Mouse (Mus musculus): ENCODE measurements around the gene Gm853.
"Not testable (repeated sequence)": the region's sequence is repeated elsewhere in the genome, so short reads cannot be mapped to it uniquely, and the experiment has no call there.

Gm853 gene

DNA sequence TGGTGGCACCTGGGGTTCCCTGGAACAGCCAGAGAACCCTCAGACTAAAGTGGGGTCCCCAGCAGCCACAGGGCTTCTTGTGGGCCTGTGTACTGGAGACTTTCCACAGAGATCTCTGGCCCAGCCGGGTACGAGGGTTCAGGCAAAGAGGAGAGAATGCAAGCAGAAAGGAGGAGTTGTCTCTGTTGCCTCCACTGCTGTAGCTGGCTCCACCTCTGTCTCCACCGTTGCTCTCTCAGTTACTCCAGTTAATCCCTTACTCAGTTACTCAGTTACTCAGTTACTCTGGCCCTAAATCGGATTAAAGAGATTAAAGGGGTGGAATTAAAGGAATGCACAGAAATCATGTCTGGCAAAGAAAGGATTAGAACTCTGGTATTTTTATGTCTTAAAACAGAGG, at the start of gene Gm853:
Gene Gm853 (minus strand): TSS at position 223 of the 400 bp plus-strand sequence.
- DNase-seq (ENCODE audit: low read depth in 2 of 2, low spot score in 2 of 2) = no peak

DNA sequence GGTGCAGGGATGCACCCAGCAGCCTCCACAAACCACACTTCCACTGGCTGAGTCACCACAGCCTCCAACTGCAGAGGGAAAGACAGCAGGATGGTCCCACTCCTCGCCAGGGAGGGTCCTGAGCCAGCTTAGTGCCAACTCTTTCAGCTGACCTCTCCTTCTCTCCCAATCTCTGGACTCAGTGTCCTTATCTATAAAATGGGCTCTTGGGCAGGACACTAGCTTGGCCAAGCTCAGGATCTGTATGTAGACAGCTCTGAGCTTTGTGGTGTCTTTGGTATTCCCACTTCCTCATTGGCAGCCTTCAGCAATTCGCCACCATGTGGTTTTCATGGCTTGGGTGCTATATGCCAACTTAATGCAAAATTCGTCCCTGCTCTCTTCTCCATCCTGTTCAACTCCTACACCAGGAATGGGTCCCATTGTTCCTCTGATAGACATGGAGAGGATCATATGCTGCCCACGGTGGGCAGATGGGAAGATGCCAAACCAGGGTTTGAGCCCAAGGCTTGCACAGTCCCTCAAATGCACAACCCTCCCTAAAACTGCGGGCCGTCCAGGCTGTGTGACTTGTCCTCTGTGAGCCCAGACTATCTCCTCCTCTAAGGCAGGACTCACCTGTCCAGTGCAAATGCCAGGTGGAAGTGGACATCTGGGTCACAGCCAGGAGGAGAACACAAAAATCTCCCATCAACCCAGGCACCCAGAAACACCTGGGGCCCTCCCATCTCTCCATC, 48.6 kb upstream of the Gm853 start:
- DNase-seq (ENCODE audit: low read depth in 2 of 2, low spot score in 2 of 2) = no peak

DNA sequence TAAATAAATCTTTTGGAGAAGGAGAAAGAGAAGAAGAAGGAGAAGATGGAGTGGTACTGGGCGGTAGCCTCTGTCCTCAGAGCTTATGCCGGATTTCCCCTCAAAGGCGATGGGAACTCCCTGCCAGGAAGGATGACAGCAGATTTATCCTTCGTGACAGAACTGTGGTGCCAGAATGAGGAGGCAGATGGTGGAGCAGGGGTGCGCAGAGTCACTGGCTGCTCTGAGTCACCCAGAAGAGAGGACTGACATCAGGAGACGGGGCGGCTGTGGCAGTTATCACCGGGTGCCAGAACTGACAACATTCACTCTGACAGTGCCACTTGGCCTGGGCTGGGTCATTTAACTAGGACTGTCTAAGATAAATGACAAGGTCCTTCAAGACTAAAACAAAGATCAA, 47.9 kb upstream of the Gm853 start:
- DNase-seq (ENCODE audit: low read depth in 2 of 2, low spot score in 2 of 2) = no peak

DNA sequence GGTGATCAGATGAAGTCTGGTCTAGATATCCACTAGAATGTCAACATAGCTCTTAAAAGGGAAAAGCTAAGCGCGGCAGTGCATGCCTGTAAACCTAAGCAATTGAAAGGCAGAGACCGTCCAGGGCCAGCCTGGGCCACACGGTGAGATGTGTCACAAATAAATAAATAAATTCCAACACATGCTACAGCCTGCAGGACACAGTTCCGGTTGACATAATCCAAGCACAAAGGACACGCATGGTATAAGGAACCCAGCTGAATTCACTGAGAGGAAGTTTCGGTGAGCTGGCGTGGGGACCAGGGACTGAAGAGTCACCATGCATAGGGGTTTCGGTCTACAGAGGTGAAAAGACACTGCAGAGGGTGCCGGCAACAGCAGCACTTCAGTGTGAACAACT, 46.5 kb upstream of the Gm853 start:
- DNase-seq (ENCODE audit: low read depth in 2 of 2, low spot score in 2 of 2) = no peak

DNA sequence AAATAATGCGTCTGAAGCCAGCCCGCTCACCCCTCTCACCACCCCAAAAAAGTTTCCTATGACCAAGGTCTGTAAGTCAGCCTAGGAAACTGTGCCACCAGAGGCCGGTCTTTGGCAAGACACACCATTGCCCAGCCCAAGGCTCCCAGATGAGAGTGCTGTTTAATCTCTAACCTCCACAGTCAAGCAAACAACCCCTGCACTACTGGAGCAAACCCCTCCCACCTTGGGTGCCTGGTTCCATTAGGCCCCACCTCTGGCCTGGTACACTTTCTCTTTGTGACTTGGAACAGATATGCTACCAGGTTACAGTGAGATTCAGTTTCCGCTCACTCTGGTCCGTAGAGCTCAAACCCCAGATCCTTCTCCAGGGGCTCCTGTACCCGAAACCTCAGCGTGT, 44.9 kb upstream of the Gm853 start:
- DNase-seq (ENCODE audit: low read depth in 2 of 2, low spot score in 2 of 2) = no peak

DNA sequence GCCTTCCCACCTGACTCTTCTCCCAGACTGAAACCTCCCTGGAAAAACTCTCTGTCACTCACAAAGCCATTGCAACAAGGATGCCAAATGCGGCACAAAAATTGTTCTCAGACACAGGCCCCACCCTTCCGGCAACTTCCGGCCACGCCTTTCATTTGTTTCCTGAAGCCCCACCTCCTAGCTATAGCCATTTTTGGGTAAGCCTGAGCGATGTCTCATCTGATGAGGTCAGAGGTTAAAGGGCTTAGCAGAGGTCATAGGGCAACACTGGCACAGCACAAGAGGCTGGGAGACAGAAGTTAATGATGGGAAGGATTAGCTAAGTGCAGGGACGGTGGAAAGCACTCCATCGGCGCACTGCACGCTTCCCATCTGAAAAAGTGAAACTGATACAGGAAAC, 44.4 kb upstream of the Gm853 start:
- no peak for DNase-seq (ENCODE audit: low read depth in 2 of 2, low spot score in 2 of 2)

DNA sequence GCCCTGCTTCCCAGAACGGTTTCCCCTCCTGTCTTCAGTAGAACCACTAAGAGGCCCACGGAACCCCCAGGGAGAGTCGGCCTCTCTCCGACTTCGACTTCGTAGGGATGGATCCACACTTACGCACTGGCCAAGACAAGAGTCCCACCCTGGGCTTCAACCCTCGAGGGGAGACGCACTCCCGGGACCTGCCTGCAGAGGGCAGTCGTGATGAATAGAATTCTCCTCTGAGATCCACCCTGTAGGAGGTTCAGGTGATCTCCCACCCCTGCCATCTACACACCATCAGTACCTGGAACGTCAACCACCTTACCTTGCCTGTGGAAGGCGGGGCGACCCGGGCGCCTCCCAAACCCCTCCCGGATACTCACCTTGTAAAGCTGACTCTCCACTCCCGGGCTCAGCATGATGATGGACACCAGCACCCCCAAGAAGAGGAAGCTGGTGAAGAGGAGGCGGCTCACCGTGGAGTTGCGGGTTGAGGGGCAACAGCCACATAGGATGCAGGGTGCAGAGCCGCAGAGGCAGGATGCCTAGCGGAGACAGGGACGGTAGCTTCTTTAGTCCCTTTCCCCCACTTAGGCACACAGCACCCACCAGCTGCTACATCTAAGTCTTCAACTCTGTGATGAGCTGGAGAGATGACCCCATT, 42.6 kb upstream of the Gm853 start:
- DNase-seq (ENCODE audit: low read depth in 2 of 2, low spot score in 2 of 2) = peak; percentile 25 to 50

DNA sequence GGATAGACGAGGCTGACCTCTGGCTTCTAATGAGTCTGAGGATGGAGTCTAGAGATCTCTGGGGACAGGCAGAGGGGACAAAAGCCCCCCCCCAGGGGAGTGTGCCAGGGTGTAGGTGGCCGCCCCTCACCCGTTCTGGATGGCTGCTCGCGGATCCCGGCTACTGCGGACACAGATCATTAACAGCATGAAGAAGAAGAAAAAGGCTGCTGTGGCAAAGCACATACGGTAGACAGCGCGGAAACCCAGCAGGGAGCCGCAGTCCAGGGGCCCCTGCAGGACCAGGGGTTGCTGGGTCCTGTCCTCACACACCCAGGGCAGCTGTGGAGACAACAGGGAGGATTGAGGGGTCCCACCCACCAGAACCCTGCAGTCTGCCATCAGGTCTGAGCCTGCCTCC, 41.9 kb upstream of the Gm853 start:
- no peak for DNase-seq (ENCODE audit: low read depth in 2 of 2, low spot score in 2 of 2)

DNA sequence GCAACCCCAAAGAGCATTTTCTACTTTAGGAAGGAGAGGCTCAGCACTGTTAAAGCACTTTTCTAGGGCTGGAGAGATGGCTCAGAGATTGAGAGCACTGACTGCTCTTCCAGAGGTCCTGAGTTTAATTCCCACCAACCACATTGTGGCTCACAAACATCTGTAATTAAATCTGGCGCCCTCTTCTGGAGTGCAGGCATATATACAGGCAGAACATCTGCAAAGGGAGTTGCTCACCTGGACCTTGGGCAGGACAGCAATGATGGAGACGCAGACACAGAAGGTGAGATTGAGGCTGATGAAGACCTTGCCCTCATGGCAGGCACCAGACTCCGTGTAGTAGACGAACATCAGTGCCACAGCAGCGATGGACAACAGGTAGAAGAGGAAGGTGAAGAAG, 38.2 kb upstream of the Gm853 start:
- DNase-seq (ENCODE audit: low read depth in 2 of 2, low spot score in 2 of 2) = no peak

DNA sequence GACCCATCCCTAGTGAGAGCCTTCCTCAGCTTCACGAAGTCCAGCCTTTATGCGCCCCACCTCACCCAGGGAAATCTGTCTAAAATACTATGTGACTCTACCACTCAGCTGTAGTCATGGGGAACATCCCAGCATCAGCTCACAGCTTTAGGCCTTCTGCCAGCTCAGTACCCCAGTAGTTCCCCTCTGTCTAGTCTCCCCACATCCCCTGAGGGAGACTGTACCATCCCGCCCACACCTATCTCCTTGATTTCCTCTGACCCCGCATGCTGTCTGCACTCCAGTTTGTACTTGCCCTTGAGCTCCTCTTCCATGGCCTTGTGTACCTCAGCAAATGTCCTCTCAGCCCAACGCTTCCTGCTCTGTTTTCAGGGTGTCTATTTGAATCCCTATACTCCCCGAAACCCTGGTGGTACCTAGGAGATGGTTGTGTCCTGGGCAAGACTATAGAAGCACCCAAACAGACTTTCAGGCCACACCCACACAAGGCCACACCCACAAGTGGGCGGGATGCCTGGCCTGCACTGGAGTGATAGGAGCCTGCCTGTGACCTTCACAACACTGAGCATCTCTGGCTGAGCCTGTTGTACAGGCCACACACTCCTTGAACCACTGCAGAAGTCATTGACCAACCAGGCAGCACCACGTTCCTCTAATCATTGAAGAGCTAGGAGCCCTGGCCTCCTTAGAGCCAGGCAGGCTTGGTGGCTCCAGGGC, 30.4 kb upstream of the Gm853 start:
- DNase-seq (ENCODE audit: low read depth in 2 of 2, low spot score in 2 of 2) = no peak

DNA sequence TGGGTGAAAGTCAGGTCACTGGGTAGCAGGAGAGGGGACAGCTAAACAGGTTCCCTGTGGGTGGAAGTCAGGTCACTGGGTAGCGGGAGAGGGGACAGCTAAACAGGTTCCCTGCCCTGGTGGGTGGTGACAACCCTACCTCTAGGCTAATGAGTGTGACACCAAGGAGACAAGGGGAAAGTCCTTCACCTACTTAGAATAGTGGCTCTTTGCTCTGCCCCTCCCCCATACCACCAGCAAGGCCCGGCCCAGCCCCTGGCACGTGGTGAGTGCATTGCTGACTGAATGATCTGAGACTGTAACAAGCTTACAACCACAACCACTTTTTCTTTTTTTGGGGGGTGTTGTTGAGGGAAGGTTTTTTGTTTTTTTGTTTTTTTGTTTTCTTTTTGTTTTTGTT, 29.6 kb upstream of the Gm853 start:
- DNase-seq (ENCODE audit: low read depth in 2 of 2, low spot score in 2 of 2) = no peak

DNA sequence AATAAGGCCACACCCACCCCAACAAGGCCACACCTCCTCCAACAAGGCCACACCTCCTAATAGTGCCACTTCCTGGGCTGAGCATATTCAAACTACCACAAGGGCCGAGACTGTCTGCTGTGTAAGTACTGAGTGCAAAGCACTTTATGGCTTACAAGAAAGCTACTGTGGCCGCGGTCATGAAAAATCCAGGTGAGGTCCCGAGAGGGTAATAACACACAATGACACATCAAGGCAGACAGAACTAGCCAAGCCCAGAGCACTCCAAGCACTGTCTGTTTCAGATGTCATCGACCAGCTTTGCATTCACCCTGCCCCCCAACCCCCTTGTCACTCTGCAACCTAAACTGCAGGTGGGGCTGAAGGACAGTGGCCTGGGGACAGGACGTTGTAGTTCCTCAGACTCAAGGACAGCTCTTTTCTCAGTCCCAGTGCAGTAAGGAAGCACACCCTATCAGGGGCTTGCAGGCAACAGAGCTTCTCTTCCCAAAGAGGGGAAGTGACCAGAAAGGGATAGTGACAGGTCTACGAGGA, 29.0 kb upstream of the Gm853 start:
- DNase-seq (ENCODE audit: low read depth in 2 of 2, low spot score in 2 of 2) = no peak

DNA sequence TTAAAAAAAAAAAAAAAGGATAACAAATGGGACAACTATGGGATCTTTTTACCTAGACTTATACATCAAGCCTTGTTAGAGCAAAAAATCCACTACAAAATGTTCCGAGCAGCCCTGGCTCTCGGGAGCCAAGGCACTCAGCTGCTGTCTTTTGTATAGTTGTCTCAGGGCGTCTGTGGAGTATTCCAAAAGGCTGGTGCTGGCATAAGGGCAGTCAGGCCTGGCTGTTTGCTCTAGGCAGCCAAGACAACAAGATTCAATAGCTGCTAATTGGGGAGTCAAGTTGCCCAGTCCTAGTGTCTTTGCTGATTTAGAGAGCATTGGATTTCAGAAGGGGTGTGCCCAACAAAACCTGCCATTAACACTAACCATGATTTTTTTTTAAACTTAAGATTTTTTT, 26.4 kb upstream of the Gm853 start:
- DNase-seq (ENCODE audit: low read depth in 2 of 2, low spot score in 2 of 2) = no peak

DNA sequence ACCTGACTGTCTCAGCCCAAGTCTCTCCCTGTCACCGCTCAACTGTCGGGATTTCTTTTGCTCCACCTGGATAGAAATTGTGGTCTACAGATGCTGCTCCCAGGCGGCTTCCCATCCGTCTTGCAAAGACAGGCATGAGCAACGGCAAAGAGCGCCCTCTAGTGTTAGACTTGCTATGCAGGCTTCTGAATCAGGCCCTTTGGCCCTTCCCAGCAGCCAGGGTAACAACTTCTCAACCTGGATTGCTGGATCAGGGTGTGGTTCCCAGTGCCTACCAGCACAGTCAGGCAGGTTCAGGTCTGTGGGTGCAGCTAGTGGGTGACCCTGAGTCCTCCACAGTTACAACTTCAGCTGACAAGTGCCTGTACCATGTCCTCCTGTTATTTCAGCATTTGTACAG, 23.9 kb upstream of the Gm853 start:
- DNase-seq (ENCODE audit: low read depth in 2 of 2, low spot score in 2 of 2) = peak; percentile 27 to 47

DNA sequence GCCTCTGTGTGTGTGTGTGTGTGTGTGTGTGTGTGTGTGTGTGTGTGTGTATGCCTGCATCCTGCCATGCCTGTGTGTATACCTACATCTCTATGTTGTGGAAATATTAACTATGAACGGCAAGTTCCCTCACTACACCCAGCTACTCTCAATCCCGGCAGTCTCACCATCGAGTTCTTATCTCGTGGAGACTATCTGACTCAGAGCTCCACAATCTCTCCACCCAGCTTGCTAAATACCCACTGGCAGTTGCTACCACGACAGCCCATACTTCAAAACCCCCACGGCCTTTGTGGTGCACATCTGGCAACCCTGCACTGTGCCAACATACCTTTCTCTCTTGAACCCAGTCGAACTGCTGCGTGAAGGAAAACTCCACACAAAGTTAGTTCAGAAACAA, 22.5 kb upstream of the Gm853 start:
- DNase-seq (ENCODE audit: low read depth in 2 of 2, low spot score in 2 of 2) = no peak

DNA sequence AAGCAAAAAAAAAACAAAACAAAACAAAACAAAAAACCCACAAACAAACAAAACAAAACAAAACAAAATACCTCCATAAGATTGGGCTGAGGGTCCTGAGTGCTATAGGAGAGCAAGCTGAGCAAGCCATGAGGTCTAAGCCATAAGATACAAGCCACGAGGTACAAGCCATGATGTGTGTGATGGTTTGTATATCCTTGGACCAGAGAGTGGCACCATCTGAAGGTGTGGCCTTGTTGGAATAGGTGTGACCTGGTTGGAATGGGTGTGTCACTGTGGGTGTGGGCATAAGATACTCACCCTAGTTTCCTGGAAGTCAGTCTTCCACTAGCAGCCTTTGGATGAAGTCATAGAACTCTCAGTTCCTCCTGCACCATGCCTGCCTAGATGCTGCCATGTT, 21.4 kb upstream of the Gm853 start:
- not testable (repeated sequence) for DNase-seq (ENCODE audit: low read depth in 2 of 2, low spot score in 2 of 2)

DNA sequence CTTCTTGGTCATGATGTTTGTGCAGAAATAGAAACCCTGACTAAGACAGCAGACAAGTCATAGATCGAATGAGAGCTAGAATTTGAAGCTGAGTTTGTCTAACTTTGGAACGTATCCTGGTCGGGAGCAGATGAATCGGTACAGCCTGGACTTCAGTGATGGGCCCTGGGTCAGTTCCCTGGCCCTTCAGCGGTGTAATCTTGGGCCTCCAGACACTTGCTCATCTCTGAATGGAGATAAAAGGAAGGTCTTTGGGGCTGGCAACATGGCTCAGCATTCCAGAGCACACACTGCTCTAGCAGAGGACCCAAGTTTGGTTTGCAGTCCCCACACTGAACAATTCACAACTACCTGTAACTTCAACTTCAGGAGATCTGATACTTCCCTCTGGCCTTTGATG, 20.8 kb upstream of the Gm853 start:
- no peak for DNase-seq (ENCODE audit: low read depth in 2 of 2, low spot score in 2 of 2)

DNA sequence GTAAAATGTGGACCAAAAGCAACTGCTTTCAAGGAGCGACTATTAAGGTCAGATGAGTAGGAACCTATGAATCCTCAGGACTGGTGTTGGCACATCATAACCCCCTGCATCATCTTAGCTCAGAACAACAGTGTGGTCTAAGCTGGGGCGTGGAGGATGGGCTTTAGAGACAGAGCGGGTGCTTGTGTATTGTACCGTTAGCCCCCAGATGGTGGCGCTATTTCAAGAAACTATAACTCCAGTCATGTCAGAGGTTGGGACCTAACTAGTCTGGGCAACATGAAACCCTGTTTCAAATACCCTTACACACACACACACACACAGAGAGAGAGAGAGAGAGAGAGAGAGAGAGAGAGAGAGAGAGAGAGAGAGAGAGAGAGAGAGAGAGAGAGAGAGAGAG, 18.5 kb upstream of the Gm853 start:
- DNase-seq (ENCODE audit: low read depth in 2 of 2, low spot score in 2 of 2) = no peak

DNA sequence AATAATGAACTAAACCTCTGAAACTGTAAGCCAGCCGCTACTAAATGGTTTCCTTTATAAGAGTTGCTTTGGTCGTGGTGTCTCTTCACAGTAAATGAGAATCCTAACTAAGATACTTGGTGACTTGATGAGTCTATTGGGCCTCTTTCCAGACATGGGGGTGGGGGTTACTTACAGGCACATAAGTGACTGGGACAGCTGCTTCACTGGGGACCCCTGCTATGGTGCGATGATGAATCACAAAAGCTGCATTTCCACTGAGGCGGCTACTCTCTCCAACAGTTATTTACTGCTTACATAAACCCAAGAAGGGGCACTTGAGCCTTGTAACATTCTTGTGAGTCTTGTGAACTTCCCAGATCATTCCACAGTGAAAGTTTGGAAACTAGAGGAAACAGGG, 15.4 kb upstream of the Gm853 start:
- DNase-seq (ENCODE audit: low read depth in 2 of 2, low spot score in 2 of 2) = no peak

DNA sequence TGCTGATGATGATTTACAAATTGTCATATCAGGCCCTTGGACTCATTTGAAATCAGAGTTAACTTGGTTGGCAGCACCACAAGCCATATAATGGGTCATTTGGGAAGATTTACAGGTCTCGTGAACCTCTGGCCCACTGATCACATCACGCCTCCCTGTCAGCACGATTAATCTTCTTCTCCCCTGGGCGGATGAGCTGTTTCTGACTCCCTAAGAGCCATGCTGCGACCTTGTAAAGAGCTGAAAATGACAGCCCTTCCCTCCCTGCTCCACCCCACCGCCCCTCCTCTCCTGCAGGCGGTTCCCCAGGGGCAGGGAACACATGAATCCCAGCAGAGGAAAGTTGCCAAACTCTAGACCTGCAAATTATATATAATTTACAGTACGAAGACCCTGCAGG, 14.2 kb upstream of the Gm853 start:
- no peak for DNase-seq (ENCODE audit: low read depth in 2 of 2, low spot score in 2 of 2)

DNA sequence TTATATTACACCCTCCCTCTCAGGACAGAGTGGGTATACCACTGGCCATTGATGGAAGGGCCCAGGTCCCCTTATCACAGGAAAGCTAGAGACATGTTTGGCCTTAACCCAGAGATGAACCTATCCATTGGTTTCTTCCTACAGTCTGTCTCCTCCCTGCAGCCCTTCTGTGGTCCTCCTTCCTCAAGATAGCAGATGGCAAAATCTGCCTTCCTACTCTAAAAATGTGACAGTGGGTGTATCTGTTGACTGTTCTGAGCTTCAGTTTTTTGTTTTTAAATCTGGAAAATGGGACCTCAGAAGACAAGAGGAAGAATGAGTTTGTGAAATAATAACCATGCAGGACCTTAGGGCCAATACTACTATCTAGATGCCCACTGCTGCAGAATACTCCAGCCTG, 1.9 kb upstream of the Gm853 start:
- no peak for DNase-seq (ENCODE audit: low read depth in 2 of 2, low spot score in 2 of 2)

DNA sequence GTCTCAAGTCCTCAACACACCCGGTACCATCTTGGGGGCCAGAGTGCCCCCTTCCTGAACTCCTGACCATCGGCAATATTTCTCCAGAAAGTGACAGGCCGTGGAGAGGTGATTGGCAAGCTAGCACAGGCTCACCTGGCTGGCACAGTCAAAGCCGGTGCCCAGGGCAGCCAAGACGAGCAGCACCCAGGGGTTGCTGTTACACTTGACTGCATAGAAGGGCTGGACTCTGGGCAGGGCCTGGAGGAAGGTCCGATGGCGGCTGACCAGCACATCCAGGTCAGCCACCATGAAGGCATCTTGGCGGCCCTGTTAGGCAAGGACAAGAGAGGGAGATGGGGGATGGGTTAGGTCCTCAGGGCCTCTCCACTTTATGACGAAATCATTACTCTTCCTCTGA, 2.0 kb downstream of the Gm853 start:
- DNase-seq (ENCODE audit: low read depth in 2 of 2, low spot score in 2 of 2) = no peak
